Mouse (Mus musculus): ENCODE data around the gene Nol12.

The Nol12 gene

GRCm38 (mm10) chr15:78956351-78956750 lies 21.6 kb downstream of the Nol12 start:
- DNase-seq = peak; percentile 12

GRCm38 (mm10) chr15:78957021-78957420 lies 22.3 kb downstream of the Nol12 start:
- no peak for DNase-seq

GRCm38 (mm10) chr15:78959537-78959936 lies 24.8 kb downstream of the Nol12 start:
- DNase-seq = no peak

GRCm38 (mm10) chr15:78960088-78960487 lies 25.4 kb downstream of the Nol12 start:
- no peak for DNase-seq

GRCm38 (mm10) chr15:78962885-78963284 lies 28.2 kb downstream of the Nol12 start:
- peak; percentile 70 for DNase-seq

- no peak for DNase-seq
These were observed 36.9 kb downstream of the Nol12 start for GRCm38 (mm10) chr15:78971626-78972025.

- no peak for DNase-seq
These were observed 39.2 kb downstream of the Nol12 start for GRCm38 (mm10) chr15:78973950-78974349.

GRCm38 (mm10) chr15:78977676-78978159 lies 43.0 kb downstream of the Nol12 start:
- no peak for DNase-seq

GRCm38 (mm10) chr15:78978875-78979274 lies 44.1 kb downstream of the Nol12 start:
- peak; percentile 33 for DNase-seq

GRCm38 (mm10) chr15:78980084-78980483 lies 45.4 kb downstream of the Nol12 start:
- no peak for DNase-seq

- peak; percentile 90 for DNase-seq
These were observed 48.1 kb downstream of the Nol12 start for GRCm38 (mm10) chr15:78982658-78983435.

GRCm38 (mm10) chr15:78983436-78984285 lies 48.9 kb downstream of the Nol12 start:
- peak; percentile 38 for DNase-seq

GRCm38 (mm10) chr15:78984286-78984778 lies 49.6 kb downstream of the Nol12 start:
- DNase-seq = no peak

GRCm38 (mm10) chr15:78986536-78987220 lies 51.9 kb downstream of the Nol12 start:
- DNase-seq = no peak

- peak; percentile 59 for DNase-seq
These were observed 53.8 kb downstream of the Nol12 start for GRCm38 (mm10) chr15:78988499-78988971.

GRCm38 (mm10) chr15:78989152-78990092 lies 54.7 kb downstream of the Nol12 start:
- no peak for DNase-seq

GRCm38 (mm10) chr15:78990093-78990463 lies 55.3 kb downstream of the Nol12 start:
- no peak for DNase-seq

- no peak for DNase-seq
These were observed 56.3 kb downstream of the Nol12 start for GRCm38 (mm10) chr15:78990970-78991525.

- no peak for DNase-seq
These were observed 57.5 kb downstream of the Nol12 start for GRCm38 (mm10) chr15:78992235-78992634.

GRCm38 (mm10) chr15:78992925-78993324 lies 58.2 kb downstream of the Nol12 start:
- no peak for DNase-seq
